In the genomic region with DNA sequence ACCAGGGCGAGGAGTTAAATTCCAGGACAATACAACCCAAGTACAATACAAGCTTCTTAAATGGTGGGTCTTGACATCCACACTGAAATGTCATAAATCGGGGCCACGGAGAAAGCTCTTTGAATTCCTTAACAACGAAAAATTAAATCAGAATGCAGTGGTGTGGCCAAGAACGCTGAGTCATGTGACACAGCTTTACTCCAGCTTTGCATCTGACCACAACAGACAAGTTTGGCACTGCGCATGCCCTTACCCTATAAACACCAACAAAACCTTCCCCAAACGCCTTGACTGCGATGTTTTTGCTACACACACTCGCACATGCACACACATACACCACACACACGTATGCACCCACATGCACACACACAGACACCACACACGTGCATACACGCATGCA, we compare ENCODE assay signal across 21 mouse cellular contexts.
DNase-seq lines count a peak whose midpoint lies in the region; ATAC-seq and TF ChIP-seq lines count a peak whose summit lies in the region.
"Had no signal": no experiment of that assay in that cellular context is flagged by ENCODE, and none has a peak within 500 bp of the region (broad histone marks: within the 10 kb centered on the region; RNA-seq: fewer than 3 reads in every experiment).

No protein-coding gene starts in this region.

- no peak overlapping the region for H3K9ac ChIP-seq in ES-E14 (ENCODE audit: insufficient read depth, low read depth, low read length, poor library complexity, severe bottlenecking)
- H3K9ac ChIP-seq: embryonic facial prominence, embryonic 12.5 days; forebrain, postnatal 0 days; hindbrain, embryonic 13.5 days; intestine, embryonic 15.5 days had no signal

- in situ Hi-C loops in ES-E14 (cut with MboI; ENCODE audit: low sequenced_read_pairs in 2 of 2, unreplicated experiment in 2 of 2): no loop called here

- 0 out of 2 replicates have a peak, but pooled peaks cover 3% of the 10 kb centered on the region for H3K9me3 ChIP-seq in megakaryocyte, embryonic 14.5 days
- H3K9me3 ChIP-seq in ES-E14 (ENCODE audit: control insufficient read depth, insufficient read depth, low read depth, low read length): no peaks in the 10 kb centered on the region
- H3K9me3 ChIP-seq: embryonic facial prominence, embryonic 12.5 days; heart, embryonic 10.5 days; hindbrain, embryonic 13.5 days; intestine, embryonic 15.5 days had no signal

- ATAC-seq in megakaryocyte, adult 5-6 weeks (ENCODE audit: poor library complexity, severe bottlenecking): no peak
- ATAC-seq: activated CD4-positive, CD25-positive, alpha-beta regulatory T cell, adult 4 months; CD4-positive, CD25-positive, alpha-beta regulatory T cell, adult 4 months; forebrain, postnatal 0 days; intestine, embryonic 15.5 days had no signal

- peak; percentile 8 for DNase-seq in 416B (ENCODE audit: low read depth)
- DNase-seq in ES-E14 (ENCODE audit: low read depth, low spot score): no peak
- no peak for DNase-seq in lung, postnatal 25 days (ENCODE audit: low spot score)
- DNase-seq in urinary bladder, postnatal 25 days (ENCODE audit: low spot score): no peak
- no peak for DNase-seq in heart, adult 8-10 months (ENCODE audit: low spot score)
- DNase-seq: adrenal gland, postnatal 14 days; cerebellum, adult 2 months; cerebellum, postnatal 10 days; forebrain, postnatal 0 days; gastrocnemius, postnatal 14 days; heart, postnatal 10 days; kidney, adult 18-20 months had no signal

- H3K4me3 ChIP-seq in megakaryocyte, embryonic 14.5 days (replicated peaks): peak overlapping the region; percentile 5
- no peak overlapping the region for H3K4me3 ChIP-seq in ES-E14 (ENCODE audit: insufficient read depth in 1 of 2, low read depth in 1 of 2, low read length in 2 of 2, poor library complexity in 1 of 2, severe bottlenecking in 1 of 2)
- no peak overlapping the region for H3K4me3 ChIP-seq in brown adipose tissue, adult 24 weeks (ENCODE audit: insufficient read depth, low read depth, low read length)
- H3K4me3 ChIP-seq: embryonic facial prominence, embryonic 12.5 days; heart, embryonic 10.5 days; hindbrain, embryonic 13.5 days; intestine, embryonic 15.5 days had no signal

- peaks cover 27% of the 10 kb centered on the region for H3K4me1 ChIP-seq in megakaryocyte, embryonic 14.5 days
- peaks cover 3 to 11% of the 10 kb centered on the region in 2 experiments; a peak in 1 of 4 replicates for H3K4me1 ChIP-seq in ES-E14 (ENCODE audit: control insufficient read depth in 2 of 2, insufficient read depth in 2 of 2, low read length in 2 of 2, poor library complexity in 1 of 2)
- peaks cover 5% of the 10 kb centered on the region; the same call in 1 of the 2 replicates for H3K4me1 ChIP-seq in brown adipose tissue, adult 24 weeks (ENCODE audit: control insufficient read depth, insufficient read depth, insufficient read length, low read length)
- H3K4me1 ChIP-seq: embryonic facial prominence, embryonic 12.5 days; heart, embryonic 10.5 days; hindbrain, embryonic 13.5 days; intestine, embryonic 15.5 days had no signal

- no peaks in the 10 kb centered on the region for H3K36me3 ChIP-seq in megakaryocyte, embryonic 14.5 days (replicated peaks; ENCODE audit: low read length)
- H3K36me3 ChIP-seq in ES-E14 (ENCODE audit: control insufficient read depth, insufficient read depth, low read length, poor library complexity, severe bottlenecking): no peaks in the 10 kb centered on the region
- H3K36me3 ChIP-seq: embryonic facial prominence, embryonic 12.5 days; heart, embryonic 10.5 days; hindbrain, embryonic 13.5 days; intestine, embryonic 15.5 days had no signal

- no peak overlapping the region for H3K27ac ChIP-seq in ES-E14 (ENCODE audit: insufficient read depth, low read depth, low read length, poor library complexity, severe bottlenecking)
- peak overlapping the region; percentile 74; the same call in 1 of the 2 replicates for H3K27ac ChIP-seq in brown adipose tissue, adult 24 weeks (replicated peaks; ENCODE audit: low read depth, low read length)
- H3K27ac ChIP-seq: embryonic facial prominence, embryonic 12.5 days; heart, embryonic 10.5 days; hindbrain, embryonic 13.5 days; intestine, embryonic 15.5 days had no signal

- H3K27me3 ChIP-seq in megakaryocyte, embryonic 14.5 days (replicated peaks): peaks cover 58% of the 10 kb centered on the region
- H3K27me3 ChIP-seq: embryonic facial prominence, embryonic 12.5 days; intestine, embryonic 15.5 days had no signal

TF ChIP-seq in ES-E14, 5 proteins besides CTCF, POLR2A, EP300 and RAD21:
- TF ChIP-seq ZC3H11A (IDR thresholded peaks at IDR 0.05; ENCODE audit: borderline replicate concordance, low read depth, low read length) (no peak), ZNF384 (IDR thresholded peaks at IDR 0.05; ENCODE audit: low read depth, low read length) (no peak), MAFK (IDR thresholded peaks at IDR 0.05; ENCODE audit: insufficient read depth, low read depth, low read length) (0 out of 2 replicates have a peak, but pooled peaks have one; percentile 16)
